ENCODE assay signal across 7 mouse cellular contexts in the genomic region with DNA sequence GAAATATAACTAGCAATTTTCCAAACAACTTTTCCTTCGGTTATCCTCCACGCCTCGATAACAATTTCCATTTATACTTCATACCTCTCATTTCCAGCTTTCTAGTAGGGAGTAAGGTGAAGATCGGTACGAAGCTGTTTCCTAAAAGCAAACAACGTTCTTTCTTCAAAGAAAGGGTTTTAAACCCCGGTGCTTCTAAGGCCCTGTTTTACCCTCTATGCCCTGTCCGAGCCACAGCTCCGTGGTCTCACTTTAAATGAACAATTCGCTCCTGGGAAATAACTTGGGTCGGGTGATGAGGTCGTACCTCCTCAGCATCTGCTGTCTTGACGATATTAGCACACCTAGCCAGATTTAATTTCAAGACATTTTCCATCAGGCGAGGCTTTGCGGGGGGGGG. TPM values are rescaled to one million over a fixed set of nuclear protein-coding genes. Genes with fewer than 3 reads are reported as not detected.
DNase-seq lines count a peak whose midpoint lies in the region; ATAC-seq and TF ChIP-seq lines count a peak whose summit lies in the region.

No protein-coding gene starts in this region.

- H3K36me3 ChIP-seq in lung, embryonic 14.5 days (ENCODE audit: insufficient read depth) = no peaks in the 10 kb centered on the region
- H3K36me3 ChIP-seq in forebrain, embryonic 15.5 days = no peaks in the 10 kb centered on the region
- peaks cover 28% of the 10 kb centered on the region for H3K36me3 ChIP-seq in limb, embryonic 12.5 days
- H3K36me3 ChIP-seq in small intestine, adult 2 months (ENCODE audit: control insufficient read depth, insufficient read depth, low read length) = no peaks in the 10 kb centered on the region

- TF ChIP-seq POLR2A in small intestine, adult 2 months (IDR thresholded peaks at IDR 0.05; ENCODE audit: low read depth, low read length) = no peak

- peak overlapping the region; percentile 87; the same call in 1 of the 2 replicates for H3K27ac ChIP-seq in lung, embryonic 14.5 days (ENCODE audit: low read depth)
- H3K27ac ChIP-seq in forebrain, embryonic 15.5 days (replicated peaks) = 0 out of 2 replicates have a peak overlapping the region, but pooled peaks have one; percentile 13
- peak overlapping the region; percentile 100 for H3K27ac ChIP-seq in limb, embryonic 12.5 days
- H3K27ac ChIP-seq in small intestine, adult 2 months (ENCODE audit: insufficient read depth, low read depth, low read length) = no peak overlapping the region

- peak overlapping the region; percentile 63 for H3K9ac ChIP-seq in lung, embryonic 14.5 days
- H3K9ac ChIP-seq in forebrain, embryonic 15.5 days (replicated peaks) = peak overlapping the region; percentile 48
- peak overlapping the region; percentile 99 for H3K9ac ChIP-seq in limb, embryonic 12.5 days (replicated peaks)

- H3K4me3 ChIP-seq in lung, embryonic 14.5 days (ENCODE audit: low read depth, low read length) = peak overlapping the region; percentile 54
- H3K4me3 ChIP-seq in forebrain, embryonic 15.5 days = peak overlapping the region; percentile 53
- peak overlapping the region; percentile 87 for H3K4me3 ChIP-seq in limb, embryonic 12.5 days (replicated peaks)
- H3K4me3 ChIP-seq in small intestine, adult 2 months (ENCODE audit: low read depth, low read length) = peak overlapping the region; percentile 56

- ATAC-seq in lung, embryonic 14.5 days (ENCODE audit: insufficient read depth) = no peak
- no peak for ATAC-seq in forebrain, embryonic 15.5 days (replicated peaks)
- no peak for ATAC-seq in limb, embryonic 12.5 days (ENCODE audit: insufficient number of reproducible peaks, insufficient read depth, low FRiP score, low TSS enrichment, low read depth)

- DNase-seq in lung, embryonic 14.5 days = no peak
- DNase-seq in lung, postnatal 4 days = no peak
- DNase-seq in gastrocnemius, adult 18-20 months (ENCODE audit: low spot score) = no peak
- no peak for DNase-seq in ovary, postnatal 10 days (ENCODE audit: low spot score)

- TF ChIP-seq CTCF in lung, embryonic 14.5 days (IDR thresholded peaks at IDR 0.05; ENCODE audit: low read depth) = no peak
- no peak for TF ChIP-seq CTCF in small intestine, adult 2 months (IDR thresholded peaks at IDR 0.05; ENCODE audit: extremely low read depth, insufficient read length, insufficient replicate concordance, low read depth, low read length)

- H3K4me1 ChIP-seq in lung, embryonic 14.5 days (ENCODE audit: insufficient read depth) = peaks cover 6% of the 10 kb centered on the region; the same call in 1 of the 2 replicates
- H3K4me1 ChIP-seq in forebrain, embryonic 15.5 days = peaks cover 71% of the 10 kb centered on the region
- peaks cover 33% of the 10 kb centered on the region for H3K4me1 ChIP-seq in limb, embryonic 12.5 days (replicated peaks)
- peaks cover 5% of the 10 kb centered on the region; the same call in 1 of the 2 replicates for H3K4me1 ChIP-seq in small intestine, adult 2 months (ENCODE audit: control insufficient read depth, insufficient read depth, insufficient read length, low read length)

- H3K9me3 ChIP-seq in lung, embryonic 14.5 days (ENCODE audit: low read depth, low read length) = no peaks in the 10 kb centered on the region
- no peaks in the 10 kb centered on the region for H3K9me3 ChIP-seq in forebrain, embryonic 15.5 days
- H3K9me3 ChIP-seq in limb, embryonic 12.5 days = no peaks in the 10 kb centered on the region

- H3K4me2 ChIP-seq in lung, embryonic 14.5 days = peak overlapping the region; percentile 82
- H3K4me2 ChIP-seq in forebrain, embryonic 15.5 days (replicated peaks) = peak overlapping the region; percentile 97
- H3K4me2 ChIP-seq in limb, embryonic 12.5 days = peak overlapping the region; percentile 91

- 1% methylated on average over 15 of the region's 15 CpGs for WGBS in lung, embryonic 14.5 days
- WGBS in forebrain, embryonic 15.5 days = under 1% methylated on average over 15 of the region's 15 CpGs
- under 1% methylated on average over 15 of the region's 15 CpGs for WGBS in limb, embryonic 12.5 days
- WGBS in small intestine, adult 2 months = 1% methylated on average over 15 of the region's 15 CpGs

- H3K27me3 ChIP-seq in lung, embryonic 14.5 days (ENCODE audit: insufficient read depth, low read length) = peaks cover 65% of the 10 kb centered on the region
- H3K27me3 ChIP-seq in forebrain, embryonic 15.5 days = peaks cover 50% of the 10 kb centered on the region
- H3K27me3 ChIP-seq in limb, embryonic 12.5 days = no peaks in the 10 kb centered on the region
- H3K27me3 ChIP-seq in small intestine, adult 2 months (ENCODE audit: control insufficient read depth, insufficient read depth, low read length) = peaks cover 54% of the 10 kb centered on the region

RNA-seq across cellular contexts. Expression of gene Wnt5a, which starts 2.5 kb away (rescaled TPM):
- polyA plus RNA-seq in lung, embryonic 14.5 days (2014; fragmentation: Nextera tagmentation; extraction: Ambion mirVana) = 16.1 and 16.2 TPM in 2 replicates
- 14.2 and 17.4 TPM in 2 replicates for polyA plus RNA-seq in forebrain, embryonic 15.5 days (2015; fragmentation: Nextera tagmentation; extraction: Ambion mirVana)
- polyA plus RNA-seq in limb, embryonic 12.5 days (2016; fragmentation: Nextera tagmentation; extraction: Ambion mirVana) = 189 and 199 TPM in 2 replicates
- 4.4 and 7.4 TPM in 2 replicates for polyA plus RNA-seq in small intestine, adult 2 months (2012; rRNA removed)
- total RNA-seq in gastrocnemius, adult 18-20 months (2021) = 1 to 10 TPM; 3.4 to 5.6 TPM

Comparison
In these comparisons a context has a peak if more than half of its experiments do, and no peak if none do; other contexts are left out.
1. H3K9ac ChIP-seq: peak in every context shown above with its lines; median percentile 99 in limb, embryonic 12.5 days; 63 in lung, embryonic 14.5 days; 48 in forebrain, embryonic 15.5 days.
2. RNA of gene Wnt5a, which starts 2.5 kb away (polyA plus RNA-seq): 189 to 199 TPM in limb, embryonic 12.5 days; 14.2 to 17.4 TPM in forebrain, embryonic 15.5 days, 16.1 to 16.2 TPM in lung, embryonic 14.5 days and 4.4 to 7.4 TPM in small intestine, adult 2 months; every median in the first group is over 10 times any median in the second.
3. Peak in every context shown above with its lines, with median percentiles within 50 percentile points of each other: H3K4me2 ChIP-seq and H3K4me3 ChIP-seq.